Mouse (Mus musculus) left cerebral cortex, adult 2 months (tissue): ENCODE measurements around the gene Fmnl3. TPM values are rescaled to one million over a fixed set of nuclear protein-coding genes. Genes with fewer than 3 reads are reported as not detected.
A peak's percentile ranks its signal among the peaks of the same experiment; 100 is the strongest.

Experiments used
- DNase-seq, 2 experiments: peaks; one replicate each; pipeline ENCODE4 v3.0.0; 2021 to 2022; ENCODE audit warnings: low spot score in 2 of 2, mixed read lengths in 1 of 2; ENCODE audit errors: extremely low spot score in 1 of 2
- H3K27ac ChIP-seq: fragments of 200-600 bp; 2 replicates; pipeline ENCODE4 v1.8.1; 2022
- H3K4me3 ChIP-seq: fragments of 200-600 bp; 2 replicates; pipeline ENCODE4 v1.8.1; 2022
- CTCF ChIP-seq: fragments of 200-600 bp; IDR thresholded peaks from 2 replicates; pipeline ENCODE4 v1.8.1; 2022; ENCODE audit warnings: antibody characterized with exemption, mild to moderate bottlenecking, moderate library complexity
- intact Hi-C: fragments of 180-260 bp; cut with DNase I; formaldehyde crosslinking; loops from one replicate; pipeline ENCODE4 v1.15.1; 2025
- long read RNA-seq, 2 experiments: library from polyadenylated mRNA; stranded (forward); transcript quantifications; one replicate each; pipeline ENCODE4 v2.0.0; 2021; ENCODE audit warnings: borderline mapping rate in 2 of 2
- total RNA-seq, 2 experiments: library from RNA; stranded (reverse); gene quantifications; 2 replicates each; pipeline ENCODE4 v1.2.3; 2021

The Fmnl3 gene
- total RNA-seq, result 10 to 100 TPM in 1 of 2 experiments, 1 to 10 TPM in 1; 10.0 to 11.4 TPM
- long read RNA-seq, experiment 1, full-length matches to known transcripts, result 7 of 15 reads
- long read RNA-seq, experiment 1, partial matches to known transcripts, result 1 of 15 reads
- long read RNA-seq, experiment 1, other reads (novel, unspliced or antisense), result 7 of 15 reads
- long read RNA-seq, experiment 2, full-length matches to known transcripts, result 12 of 27 reads
- long read RNA-seq, experiment 2, partial matches to known transcripts, result 0 of 27 reads
- long read RNA-seq, experiment 2, other reads (novel, unspliced or antisense), result 15 of 27 reads

DNA sequence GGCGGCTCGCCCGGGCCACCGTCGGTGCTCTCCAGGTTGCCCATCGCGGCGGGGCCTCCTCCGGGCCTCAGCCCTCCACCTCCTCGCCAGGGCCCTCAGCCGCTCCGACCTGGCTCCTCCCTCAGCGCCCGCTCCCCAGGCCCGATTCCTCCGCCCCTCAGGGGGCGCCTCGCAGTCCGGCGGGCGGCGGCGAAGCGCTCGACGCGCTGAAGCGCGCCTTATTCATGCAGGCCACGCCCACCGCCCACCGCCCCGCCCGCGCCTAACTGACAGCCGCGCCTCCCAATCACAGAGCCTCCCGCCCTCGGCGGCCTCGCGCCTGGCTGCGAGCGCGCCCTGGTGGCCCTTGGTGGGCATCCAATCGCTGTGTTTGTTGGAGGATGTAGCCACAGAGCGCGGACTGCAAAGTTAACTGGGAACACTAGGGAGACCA is at the start of gene Fmnl3:
Gene Fmnl3, minus strand, starts transcription at position 224 of the 433 bp plus-strand sequence.
- Histone ChIP-seq H3K27ac (peak within 1 kb of the TSS; percentile 82), H3K4me3 (peak within 1 kb of the TSS; percentile 72)
- DNase-seq, result peak; percentile 95 to 99
- intact Hi-C loops, result loop anchor here (1.0 to 2.0 kb wide), 2 partner anchors 43 to 53 kb away; no protein-coding TSS in a partner anchor
- peak; percentile 86 for TF ChIP-seq CTCF

DNA sequence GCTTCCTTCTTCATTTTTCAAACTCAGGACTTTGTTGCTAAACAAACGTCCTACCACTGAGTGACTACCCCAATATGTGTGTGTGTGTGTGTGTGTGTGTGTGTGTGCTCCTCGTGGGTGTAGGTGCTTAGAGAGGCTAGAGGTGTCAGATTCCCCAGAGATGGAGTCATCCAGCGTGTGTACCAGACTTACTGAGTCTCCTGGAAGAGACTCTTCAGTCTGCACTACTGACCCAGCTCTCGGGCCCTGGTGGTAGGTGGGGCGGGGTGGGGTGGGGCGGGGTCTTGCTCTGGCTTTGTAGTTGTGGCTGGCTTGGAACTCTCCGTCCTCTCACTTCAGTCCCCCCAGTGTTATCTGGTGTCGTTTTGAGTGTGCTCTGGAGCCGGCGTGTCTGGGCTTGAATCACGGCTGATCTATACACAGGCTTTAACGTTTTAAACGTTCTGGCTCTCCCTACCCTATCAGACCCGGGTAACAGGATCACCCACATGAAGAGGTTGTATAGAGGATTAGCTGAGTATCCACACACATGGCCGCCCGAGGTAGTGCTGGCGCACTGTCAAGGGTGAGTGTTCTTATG is 47.5 kb upstream of the Fmnl3 start:
- Histone ChIP-seq H3K4me3 (no peak overlapping the region), H3K27ac (no peak overlapping the region)
- intact Hi-C loops, result loop anchor here (10.0 kb wide), 1 partner anchor 357 kb away; the partner anchor contains the start of gene Cers5
- no peak for DNase-seq
- TF ChIP-seq CTCF, result no peak

DNA sequence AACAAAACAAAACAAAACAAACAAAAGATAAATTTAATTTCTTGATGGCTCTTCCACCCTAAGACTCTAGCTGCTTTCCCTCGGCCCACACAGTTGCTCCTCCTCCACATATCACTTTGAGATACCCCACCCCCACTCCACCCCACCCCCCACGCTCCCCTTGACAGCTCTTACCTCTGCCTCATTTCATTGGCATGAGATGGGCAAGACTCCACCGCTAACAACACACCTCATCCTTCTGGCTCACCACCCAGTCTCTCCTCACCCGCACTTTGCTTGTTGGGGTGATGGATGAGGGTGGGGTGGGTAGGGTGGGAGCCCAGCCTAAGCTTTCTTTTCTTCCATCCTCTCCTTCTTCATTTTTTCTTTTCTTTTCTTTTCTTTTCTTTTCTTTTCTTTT is 46.7 kb upstream of the Fmnl3 start:
- TF ChIP-seq CTCF, result no peak
- DNase-seq, result no peak
- no peak overlapping the region for H3K4me3 ChIP-seq
- H3K27ac ChIP-seq, result no peak overlapping the region
- intact Hi-C loops, result loop anchor here (1.0 to 10.0 kb wide), 2 partner anchors 53 to 358 kb away; partner anchors contain the start of gene Cers5

DNA sequence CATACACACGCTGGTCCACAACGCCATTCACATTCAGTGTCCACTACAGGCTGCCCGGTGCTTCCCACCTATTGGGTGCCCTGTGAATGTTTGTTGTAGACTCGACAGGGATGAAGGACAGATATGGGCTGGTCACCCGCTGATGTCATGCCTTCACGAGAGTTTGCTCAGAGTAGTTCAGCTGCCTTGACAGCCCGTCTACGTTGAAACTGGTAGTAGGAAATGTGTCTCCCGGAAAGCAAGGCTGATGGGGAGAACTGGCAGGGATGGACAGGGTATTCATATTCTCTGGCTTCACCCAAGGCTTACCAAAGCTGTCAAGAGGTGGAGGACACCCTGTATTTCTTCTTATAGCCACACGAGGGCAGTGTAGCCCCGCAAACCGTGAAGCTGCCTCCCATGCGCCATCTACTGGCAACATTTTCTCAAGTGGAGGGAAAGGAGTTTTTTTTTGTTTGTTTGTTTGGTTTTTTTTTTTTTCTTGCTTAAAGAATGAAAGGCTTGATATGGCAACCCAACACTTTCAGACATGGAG is 46.1 kb upstream of the Fmnl3 start:
- peak; percentile 100 for TF ChIP-seq CTCF
- Histone ChIP-seq H3K4me3 (no peak overlapping the region), H3K27ac (no peak overlapping the region)
- intact Hi-C loops, result loop anchor here (1.0 to 10.0 kb wide), 2 partner anchors 54 to 358 kb away; partner anchors contain the start of gene Cers5
- peak; percentile 67 to 68 for DNase-seq

DNA sequence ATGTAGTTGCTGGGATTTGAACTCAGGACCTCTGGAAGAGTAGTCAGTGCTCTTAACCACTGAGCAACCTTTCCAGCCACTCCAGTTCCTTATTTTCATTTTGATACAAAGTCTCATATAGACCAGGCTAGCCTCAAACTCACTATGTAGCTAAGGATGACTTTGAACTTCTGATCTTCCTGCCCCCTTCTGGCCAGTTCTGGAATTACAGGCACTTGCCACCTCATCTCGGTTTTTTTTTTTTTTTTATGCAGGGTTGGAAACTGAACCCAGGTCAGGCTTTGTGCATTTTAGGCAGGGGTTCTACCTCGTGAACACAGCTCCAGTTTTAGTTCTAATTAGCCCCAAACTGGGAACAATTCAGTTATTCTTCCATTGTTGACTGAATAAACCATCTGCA is 45.5 kb upstream of the Fmnl3 start:
- Histone ChIP-seq H3K4me3 (no peak overlapping the region), H3K27ac (no peak overlapping the region)
- intact Hi-C loops, result loop anchor here (1.0 to 10.0 kb wide), 2 partner anchors 55 to 359 kb away; partner anchors contain the start of gene Cers5
- peak in 1 of 2 experiments; percentile 41 for DNase-seq
- TF ChIP-seq CTCF, result peak; percentile 80

DNA sequence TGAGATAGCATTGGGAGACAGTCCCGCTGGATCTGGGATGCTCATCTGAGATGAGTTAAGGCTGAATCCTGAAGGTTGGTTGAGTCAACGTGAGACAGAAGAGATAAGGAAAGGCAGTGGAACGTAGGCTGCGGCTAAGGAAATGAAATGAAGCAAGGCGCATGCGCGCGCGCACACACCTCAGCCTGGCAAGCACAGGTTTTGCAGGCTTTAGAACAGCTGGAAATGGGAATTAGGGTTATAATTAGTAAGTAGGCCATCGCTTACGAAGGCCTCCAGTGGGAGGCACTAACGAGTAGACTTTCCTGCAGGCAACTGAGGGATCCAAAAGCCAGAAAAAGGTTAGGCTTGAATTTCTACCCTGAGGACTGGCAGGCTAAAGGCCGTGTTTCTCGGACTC is 41.5 kb upstream of the Fmnl3 start:
- H3K27ac ChIP-seq, result peak overlapping the region; percentile 32; the same call in 1 of the 2 replicates
- intact Hi-C loops, result loop anchor here (10.0 kb wide), 1 partner anchor 363 kb away; the partner anchor contains the start of gene Cers5
- peak in 1 of 2 experiments; percentile 47 for DNase-seq
- H3K4me3 ChIP-seq, result no peak overlapping the region
- TF ChIP-seq CTCF, result peak; percentile 20

DNA sequence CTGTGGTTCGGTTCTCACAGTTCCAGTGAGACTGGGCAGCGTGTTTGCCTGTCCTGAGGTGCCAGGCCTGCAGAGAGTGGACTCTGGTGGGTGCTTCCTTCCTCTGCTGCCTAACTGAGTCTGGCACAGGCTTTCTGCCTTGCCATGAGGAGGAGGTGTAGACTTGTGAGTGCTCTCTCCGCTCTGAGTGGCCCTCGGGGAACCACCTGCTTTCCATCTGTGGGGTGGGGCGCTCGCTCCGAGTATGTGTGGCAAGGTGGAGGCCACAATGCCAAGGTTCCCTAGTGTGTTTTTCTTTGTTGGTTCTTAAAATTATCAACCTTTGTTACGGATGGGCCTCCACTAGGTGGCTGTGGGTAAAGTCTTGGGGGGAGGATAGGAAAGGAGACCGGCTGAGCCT is 38.6 kb upstream of the Fmnl3 start:
- no peak for TF ChIP-seq CTCF
- H3K4me3 ChIP-seq, result no peak overlapping the region
- intact Hi-C loops, result no loop called here
- no peak for DNase-seq
- no peak overlapping the region for H3K27ac ChIP-seq

DNA sequence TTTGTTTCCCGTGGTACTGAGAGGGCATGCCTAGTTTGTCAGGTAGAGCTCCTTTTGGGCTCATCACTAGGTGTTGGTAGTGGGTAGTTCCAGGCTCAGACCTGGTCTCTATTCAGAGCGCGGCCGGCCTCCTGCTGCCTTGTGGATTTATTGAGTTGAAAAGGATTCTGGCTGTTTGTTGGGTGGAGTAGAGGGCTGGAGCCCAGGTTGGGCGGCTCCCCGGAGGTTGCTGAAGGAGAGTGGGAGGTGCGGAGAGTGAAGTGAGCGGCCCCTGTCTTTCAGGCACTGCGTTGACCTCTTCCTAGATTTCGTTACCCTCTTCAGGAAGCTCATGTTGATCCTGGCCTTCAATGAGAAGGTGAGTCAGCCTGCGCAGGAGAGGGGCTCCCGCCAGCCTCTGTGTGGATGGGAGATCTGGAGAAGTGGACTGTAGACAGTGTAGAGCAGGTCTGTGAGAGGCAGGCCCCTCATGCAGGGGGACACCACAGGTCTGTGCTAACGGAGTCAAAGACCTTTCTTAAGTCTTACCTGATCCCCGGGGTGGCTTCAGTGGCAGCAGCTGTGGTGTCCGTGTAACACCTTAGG is 36.8 kb upstream of the Fmnl3 start:
- H3K4me3 ChIP-seq, result no peak overlapping the region
- H3K27ac ChIP-seq, result no peak overlapping the region
- no peak for TF ChIP-seq CTCF
- intact Hi-C loops, result no loop called here
- DNase-seq, result no peak

DNA sequence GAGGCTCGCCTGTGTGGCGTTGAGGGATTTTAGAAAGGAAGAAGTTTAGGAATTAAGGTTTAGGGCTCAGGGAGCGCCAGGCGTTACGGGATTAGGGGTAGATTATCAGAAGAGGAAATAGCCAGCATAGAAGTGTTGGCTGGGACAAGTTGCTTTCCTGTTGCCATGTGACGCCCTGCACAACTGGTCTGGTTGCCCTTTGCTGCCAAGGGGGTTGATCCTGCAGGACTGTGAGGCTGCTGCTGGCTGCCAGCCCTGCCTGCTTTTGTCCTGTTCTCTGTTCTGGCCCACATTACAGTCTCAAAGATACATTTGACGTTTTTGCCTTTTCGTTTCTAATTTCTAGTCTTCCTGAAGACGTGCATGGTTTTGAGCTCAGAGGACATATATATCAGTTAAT is 34.9 kb upstream of the Fmnl3 start:
- no peak overlapping the region for H3K27ac ChIP-seq
- DNase-seq, result no peak
- TF ChIP-seq CTCF, result no peak
- intact Hi-C loops, result no loop called here
- H3K4me3 ChIP-seq, result no peak overlapping the region

DNA sequence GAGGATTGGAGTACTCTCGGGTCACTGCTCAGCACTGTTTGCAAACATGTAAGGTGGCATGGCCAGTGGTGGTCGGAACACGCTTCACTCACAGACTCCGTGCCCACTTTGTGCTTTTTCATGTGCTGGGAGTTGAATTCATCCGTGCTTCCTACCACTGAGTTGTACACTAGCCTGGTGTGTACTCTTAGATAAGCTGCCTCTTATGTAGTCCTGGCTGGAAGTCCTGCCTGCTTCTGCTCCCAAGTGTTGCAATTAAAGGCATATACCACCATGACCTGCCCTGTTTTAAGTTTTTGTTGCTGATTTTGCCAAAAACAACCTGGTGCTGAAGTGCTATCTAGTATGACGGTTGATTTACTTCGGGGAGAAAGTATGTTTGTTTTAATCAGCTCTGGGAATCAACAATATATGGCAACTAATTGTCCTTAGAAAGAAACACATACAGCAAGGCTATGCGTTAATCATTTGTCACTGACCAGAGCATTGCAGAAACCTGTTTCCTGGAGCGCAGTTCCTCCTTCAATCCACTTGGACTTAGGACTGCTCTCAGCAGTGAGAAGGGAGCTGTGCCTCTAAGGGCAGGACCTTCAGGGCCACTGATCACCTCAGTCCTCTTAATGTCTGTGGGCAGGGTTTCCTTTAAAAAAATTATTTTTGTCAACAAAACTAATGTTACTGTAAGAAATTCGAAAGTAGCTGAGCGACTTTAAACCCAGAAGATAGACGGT is 33.0 kb upstream of the Fmnl3 start:
- Histone ChIP-seq H3K27ac (no peak overlapping the region), H3K4me3 (no peak overlapping the region)
- intact Hi-C loops, result no loop called here
- TF ChIP-seq CTCF, result no peak
- no peak for DNase-seq

DNA sequence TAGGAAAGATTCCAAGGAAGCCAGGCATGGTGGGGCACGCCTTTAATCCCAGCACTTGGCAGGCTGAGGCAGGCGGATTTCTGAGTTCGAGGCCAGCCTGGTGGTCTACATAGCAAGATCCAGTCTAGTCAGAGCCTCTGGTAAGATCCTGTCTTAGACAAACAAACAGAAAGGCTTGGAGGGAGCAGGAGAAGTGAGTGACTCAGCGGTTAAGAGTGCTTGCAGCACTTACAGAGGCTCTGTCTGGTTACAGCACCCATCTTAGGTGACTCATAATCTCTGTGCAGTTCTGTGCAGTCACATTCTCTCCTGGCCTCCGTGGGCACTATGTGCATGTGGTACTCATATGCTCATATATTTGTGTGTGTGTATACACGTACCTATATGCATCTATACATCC is 30.3 kb upstream of the Fmnl3 start:
- intact Hi-C loops, result no loop called here
- DNase-seq, result no peak
- Histone ChIP-seq H3K27ac (no peak overlapping the region), H3K4me3 (no peak overlapping the region)
- TF ChIP-seq CTCF, result no peak
